Mouse (Mus musculus): ENCODE results near the gene Rtn4rl2.

Gene Rtn4rl2

DNA sequence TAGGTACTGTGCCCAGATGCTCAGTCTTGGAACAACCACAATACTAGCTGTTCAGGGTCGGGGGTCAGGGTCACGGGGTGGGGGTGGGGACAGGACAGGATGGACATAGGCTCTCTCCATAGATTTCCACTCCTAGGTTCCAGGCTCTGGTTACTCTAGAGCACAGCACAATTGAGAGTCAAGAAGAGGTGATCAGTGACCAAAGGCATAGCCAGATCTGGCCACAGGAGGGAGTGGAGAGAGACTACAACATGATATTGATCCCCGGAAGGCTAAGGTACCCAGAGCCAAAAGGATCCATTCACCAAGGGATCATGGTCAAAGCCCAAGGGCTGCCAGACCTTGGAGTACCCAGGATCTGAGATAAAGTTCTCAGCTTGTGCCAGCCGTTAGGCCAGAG lies 1.9 kb downstream of the Rtn4rl2 start:
- no peak for DNase-seq

DNA sequence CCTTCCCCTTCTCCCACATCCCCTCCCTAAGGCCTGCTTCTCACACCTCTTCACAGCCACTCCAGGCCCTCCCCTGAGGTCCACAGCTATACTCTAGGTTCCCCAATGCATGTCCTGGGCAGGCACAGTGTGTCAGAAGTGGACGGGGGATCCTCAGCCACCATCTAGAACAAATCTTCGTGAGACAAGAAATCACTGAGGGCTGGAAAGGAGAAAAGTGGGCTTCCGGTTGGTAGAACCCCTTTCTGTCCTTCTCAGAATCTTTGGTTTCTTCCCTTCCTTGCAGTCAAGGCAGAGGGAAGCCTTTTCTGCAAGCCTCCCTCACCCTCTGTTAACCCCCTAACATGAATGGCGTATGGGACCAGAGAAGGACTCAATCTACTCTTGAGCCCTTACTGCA lies 2.6 kb downstream of the Rtn4rl2 start:
- no peak for DNase-seq

GRCm38 (mm10) chr2:84883530-84883929 lies 3.0 kb downstream of the Rtn4rl2 start:
- no peak for DNase-seq

DNA sequence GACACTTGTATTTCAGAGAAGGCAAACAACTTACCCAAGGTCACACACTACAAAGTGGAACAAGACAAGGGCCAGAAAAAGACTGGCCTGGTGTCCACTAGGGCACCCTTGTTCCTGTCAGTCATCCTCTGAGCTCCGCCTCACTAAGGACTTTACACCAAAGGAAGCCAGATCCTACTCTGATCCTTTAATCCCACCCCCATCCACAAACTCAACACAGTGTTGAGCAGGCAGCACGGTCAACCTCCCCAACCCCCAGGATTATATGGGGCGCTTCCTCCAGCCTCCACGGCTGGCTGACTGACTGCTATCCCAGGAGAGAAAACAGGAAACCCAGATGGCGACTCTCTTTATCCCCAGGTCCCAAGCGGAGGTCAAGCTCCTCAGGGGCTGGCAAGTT lies 3.4 kb downstream of the Rtn4rl2 start:
- DNase-seq: no peak

DNA sequence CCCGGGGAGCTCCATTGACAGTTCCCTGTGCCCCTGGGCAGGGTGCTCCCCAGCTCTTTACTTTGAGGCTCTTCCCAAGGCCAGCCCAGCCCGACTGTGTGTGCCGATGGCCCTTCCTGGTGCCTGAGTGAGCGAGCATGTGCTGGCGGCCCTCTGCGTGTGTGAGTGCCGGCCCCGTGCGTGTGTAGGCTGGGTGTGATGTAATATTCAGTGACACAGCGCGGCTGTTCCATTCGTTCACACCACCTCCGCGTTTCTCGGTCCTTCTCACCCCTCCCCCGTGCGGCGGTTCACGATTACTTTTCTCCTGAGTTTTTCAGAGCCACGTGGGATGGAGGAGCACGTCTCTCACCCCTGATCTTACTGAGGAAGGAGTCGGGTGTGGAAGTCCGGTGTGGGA lies 3.9 kb downstream of the Rtn4rl2 start:
- DNase-seq: no peak

DNA sequence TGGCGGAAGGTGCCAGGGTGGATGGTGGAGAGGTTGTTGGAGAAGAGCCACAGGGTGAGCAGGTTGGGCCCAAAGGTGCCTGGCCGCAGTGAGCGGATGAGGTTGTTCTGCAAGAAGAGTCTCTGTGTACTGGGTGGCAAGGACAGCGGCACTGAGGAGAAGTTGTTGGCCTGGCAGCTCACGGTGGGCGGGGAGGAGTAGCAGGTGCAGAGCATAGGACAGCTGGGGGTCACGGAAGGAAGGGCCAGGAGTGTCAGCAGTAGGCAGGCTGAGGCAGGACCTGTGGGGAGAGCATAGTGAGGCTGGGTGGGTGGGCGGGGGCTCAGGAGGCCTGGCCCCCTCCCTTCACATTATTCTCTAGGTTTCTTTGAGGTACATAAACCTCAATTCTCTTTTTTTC lies 5.9 kb downstream of the Rtn4rl2 start:
- no peak for DNase-seq

DNA sequence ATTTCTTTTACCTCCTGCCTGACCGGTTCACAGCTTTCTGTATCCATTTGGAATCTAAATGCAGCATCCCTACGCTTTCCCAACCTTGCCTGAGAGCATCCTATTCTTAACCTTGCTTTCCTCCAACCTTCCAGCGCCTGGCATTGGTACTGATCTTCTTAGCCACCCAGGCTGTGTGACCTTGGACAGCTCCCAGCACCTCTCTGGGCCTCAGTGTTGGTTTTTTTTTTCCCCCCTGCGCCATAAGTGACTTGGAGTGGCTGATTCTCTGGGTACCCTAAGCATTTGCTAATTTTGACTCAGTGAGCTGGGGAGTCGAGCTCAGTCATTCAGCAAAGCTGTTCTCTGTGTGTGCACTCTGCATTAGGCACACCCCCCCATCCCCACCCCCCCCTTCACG lies 10.7 kb downstream of the Rtn4rl2 start:
- DNase-seq: no peak

- peak; percentile 69 for DNase-seq
Measured at GRCm38 (mm10) chr2:84872105-84872716, 14.3 kb downstream of the Rtn4rl2 start.

GRCm38 (mm10) chr2:84870623-84871160 lies 15.8 kb downstream of the Rtn4rl2 start:
- peak; percentile 20 for DNase-seq

DNA sequence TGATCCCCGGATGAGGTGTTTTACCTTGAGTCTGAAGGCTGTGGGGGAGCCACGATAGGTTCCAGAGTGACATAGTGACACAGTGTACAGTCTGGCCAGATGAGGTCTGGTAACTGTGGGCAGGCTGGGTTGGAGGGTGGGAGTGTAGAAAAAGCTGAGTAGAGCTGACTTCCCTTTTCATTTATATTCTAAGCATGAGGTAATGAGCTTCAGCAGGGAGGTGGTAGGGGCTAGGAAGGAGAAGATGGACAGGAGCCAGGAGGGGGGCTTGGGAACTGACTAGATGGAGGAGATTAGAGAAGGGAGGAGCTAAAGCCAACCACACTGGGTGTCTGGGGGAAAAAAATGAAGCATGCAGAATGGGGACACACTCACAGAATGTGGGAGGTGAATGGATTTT lies 17.5 kb downstream of the Rtn4rl2 start:
- DNase-seq: no peak

DNA sequence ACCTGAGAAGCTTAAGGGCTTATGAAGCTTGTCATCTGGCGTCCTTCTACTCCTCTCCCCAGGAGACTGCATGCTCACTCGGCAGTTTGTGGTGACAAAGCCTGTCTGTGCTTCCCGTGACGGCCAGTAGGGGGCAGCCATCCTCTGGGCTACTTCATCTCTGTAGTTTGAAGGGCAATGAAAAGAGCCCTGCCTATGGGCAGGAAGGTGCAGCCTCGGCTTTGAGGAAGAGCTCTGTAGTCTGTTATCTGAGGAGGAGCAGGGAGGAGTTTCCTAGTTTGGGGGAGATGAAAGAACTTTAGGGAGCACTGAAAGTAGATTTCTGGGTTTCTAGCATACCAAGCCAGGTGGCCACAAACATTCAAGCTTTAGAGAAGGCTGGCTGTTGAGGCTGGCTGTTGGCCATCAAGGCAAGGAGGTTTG lies 18.0 kb downstream of the Rtn4rl2 start:
- DNase-seq: peak; percentile 76

GRCm38 (mm10) chr2:84865616-84866571 lies 20.6 kb downstream of the Rtn4rl2 start:
- peak; percentile 33 for DNase-seq

DNA sequence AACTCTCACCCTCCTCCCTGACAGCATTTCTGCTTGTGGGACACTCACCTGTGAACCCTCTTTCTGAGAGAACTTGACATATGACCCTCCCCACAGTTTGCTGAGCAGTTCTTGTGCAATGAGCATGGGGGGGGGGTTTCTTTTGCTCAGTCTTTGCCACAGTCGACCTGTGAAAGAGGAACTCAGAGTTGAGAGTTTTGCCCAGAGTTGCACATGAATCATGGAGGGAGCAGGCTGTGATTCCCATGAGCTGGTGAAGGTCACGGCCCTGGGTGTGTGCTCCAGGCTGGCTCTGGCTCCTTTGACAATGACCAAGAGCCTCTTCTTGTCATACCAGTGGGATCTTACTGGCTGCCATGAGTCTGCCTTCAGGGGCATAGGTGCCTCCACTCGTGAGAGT lies 24.3 kb downstream of the Rtn4rl2 start:
- DNase-seq: no peak

DNA sequence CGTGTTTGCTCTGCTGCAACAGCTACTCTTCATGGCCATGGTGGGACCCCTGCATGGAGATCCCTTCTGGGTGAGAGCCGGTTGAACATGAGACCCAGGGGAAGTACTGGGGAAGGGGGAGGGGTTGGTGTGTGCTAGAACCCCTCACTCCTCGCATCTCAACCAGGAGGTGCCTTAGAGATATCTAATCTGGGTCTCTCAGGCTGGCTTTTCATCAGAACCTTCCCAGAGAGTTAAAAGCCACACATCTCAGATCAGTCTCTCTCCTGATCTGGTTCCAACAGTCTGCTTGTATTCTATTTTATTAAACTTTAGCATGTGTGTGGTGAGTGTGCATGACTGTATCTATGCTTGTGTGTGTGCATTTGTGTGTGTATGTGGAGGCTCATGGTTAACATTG lies 25.1 kb downstream of the Rtn4rl2 start:
- DNase-seq: no peak

- DNase-seq: no peak
Measured at GRCm38 (mm10) chr2:84859991-84860780, 26.3 kb downstream of the Rtn4rl2 start.

DNA sequence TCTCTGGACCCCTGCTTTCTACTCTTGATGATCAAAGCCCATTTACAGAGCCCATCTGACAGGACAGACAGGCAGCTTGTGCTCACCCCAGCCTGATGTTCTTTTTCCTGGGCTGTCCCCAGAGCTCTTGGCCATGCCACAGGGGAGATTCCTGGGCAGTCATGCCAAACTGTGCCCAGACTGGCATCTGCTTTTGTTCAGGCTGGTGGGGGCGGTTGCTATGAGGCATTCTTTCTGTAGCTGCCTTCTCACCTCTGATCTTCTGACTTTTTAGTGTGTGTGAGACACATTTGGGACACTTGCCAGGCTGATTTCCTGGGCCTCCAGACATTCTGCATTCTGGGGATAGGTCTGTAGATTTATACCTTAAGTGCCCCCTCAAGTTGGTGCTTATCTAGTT lies 28.0 kb downstream of the Rtn4rl2 start:
- no peak for DNase-seq

DNA sequence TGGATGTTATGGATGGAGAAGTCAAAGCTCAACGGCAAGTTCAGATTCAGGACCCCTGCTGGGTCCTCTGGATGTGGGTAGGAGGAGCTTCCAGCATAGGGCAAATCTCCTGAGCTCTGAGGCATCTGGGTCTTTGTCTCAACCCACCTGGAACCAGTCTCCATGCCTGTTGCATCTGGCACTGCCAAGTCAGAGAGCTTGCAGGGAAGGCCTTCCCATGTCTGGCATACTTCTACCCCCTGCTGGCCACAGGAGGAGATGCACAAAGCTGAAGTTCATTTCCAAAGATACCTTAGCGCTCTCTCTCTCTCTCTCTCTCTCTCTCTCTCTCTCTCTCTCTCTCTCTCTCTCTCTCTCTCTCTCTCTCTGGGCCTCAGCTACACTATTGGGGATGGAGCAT lies 30.8 kb downstream of the Rtn4rl2 start:
- peak; percentile 68 for DNase-seq

DNA sequence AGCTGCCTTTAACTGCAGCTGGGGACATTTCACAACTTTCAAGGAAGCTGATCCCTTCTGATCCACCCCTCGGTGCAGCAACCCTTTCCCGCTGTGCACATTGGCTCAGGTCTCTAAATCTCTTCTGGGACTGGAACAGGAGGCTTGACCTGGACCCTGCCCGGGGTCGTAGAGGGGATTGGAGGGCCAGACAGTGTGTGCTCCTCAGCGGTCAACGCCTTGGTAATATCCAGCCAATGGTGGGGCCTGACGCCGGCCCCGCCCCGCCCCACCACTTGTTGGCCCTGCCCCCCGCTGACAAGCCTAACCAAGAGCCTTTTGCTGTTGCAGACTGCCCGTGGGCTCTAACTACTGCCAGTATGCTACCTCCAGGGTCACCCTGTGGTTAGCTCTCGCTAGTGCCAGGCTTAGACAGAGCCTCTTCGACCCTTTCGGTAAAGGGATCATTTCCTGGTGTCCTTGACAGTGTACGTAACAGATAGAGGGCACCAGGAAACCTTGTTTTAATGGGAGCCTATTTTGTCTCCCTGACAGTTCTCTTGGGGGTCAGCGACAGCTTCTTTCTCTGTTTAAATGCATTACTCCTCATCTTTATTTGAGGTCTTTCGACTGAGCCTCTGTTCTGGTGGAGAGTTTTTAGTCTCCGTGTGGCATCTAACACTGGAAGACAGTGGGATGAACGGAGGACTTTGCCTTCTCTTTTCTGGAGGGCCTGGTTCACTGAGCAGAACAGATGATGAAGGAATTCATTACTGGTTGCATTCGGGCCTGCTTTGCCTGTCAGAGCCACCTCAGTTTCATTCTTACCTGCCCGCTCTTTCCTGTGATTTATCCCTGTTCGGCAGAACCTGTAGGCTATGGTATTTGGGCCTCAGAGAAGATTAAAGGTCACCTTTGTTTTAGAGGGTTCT lies 35.1 kb downstream of the Rtn4rl2 start:
- peak; percentile 77 for DNase-seq

DNA sequence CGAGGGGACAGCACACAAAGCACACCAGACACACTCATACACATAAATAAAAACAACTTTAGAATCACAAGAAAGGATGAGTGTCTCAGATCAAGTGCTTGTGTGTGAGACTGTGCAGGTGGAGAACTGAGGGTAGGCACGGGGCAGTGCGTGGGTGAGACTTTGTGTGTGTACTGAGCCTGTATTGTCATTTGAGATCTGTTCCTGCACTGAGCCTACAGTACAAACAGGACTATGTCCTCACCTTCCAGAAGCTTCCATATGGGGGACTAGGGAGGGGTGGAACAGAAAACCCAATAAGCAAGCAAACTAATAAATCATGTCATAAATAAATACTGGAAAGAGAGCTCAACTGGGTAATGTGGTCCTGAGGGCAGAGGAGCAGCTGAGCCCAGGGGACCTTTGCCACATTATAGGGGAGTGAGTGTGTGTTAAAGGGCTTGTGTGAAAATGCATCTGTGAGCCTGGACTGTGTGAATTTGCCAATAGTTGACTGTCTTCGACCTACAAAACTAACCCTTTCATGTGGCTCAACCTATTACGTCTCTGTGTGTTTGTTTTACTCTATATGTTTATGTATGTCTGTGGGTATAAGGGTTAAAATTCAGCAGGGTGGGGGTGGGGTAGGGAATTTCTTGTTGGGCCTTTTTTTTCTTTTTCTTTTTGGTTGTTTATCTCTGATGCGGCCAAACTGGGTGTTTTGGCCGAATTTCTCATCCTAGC lies 35.9 kb downstream of the Rtn4rl2 start:
- DNase-seq: no peak

- no peak for DNase-seq
Measured at GRCm38 (mm10) chr2:84845226-84845625, 41.3 kb downstream of the Rtn4rl2 start.

DNA sequence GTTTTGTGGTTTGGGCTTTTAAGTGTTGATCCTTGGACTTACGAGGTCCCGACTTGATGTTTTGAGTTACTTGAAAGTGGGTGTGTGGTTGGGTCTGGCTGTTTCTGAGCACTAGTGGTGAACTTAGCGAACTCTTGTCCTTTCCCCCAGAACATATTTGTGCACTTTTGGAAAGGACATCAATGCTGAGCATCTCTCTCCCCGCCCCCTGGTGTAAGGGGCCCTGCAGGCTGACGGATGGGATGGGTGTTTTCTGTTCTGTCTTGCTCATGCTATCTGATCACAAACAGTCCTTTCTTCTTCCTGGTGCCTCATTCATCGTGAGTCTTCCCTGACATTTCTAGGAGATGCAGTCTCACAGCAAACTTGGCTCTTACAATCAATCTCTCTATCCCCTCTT lies 42.9 kb downstream of the Rtn4rl2 start:
- DNase-seq: no peak
